Mouse (Mus musculus) midbrain, embryonic 11.5 days (tissue): Measurements from ENCODE around the gene Taf8. TPM values are rescaled to one million over a fixed set of nuclear protein-coding genes. Genes with fewer than 3 reads are reported as not detected.
"Not testable (repeated sequence)": the region's sequence is repeated elsewhere in the genome, so short reads cannot be mapped to it uniquely, and the experiment has no call there.

Experiments
- ATAC-seq: fragments of 200-750 bp; cut with Nextera tagmentation; 2 replicates; pipeline ENCODE4 v1.8.0; 2017; ENCODE audit warnings: moderate TSS enrichment, moderate library complexity; ENCODE audit not compliant: low FRiP score
- DNase-seq: peaks from one replicate; pipeline ENCODE4 v3.0.0; 2015; ENCODE audit warnings: low spot score; ENCODE audit errors: missing footprints
- H3K27ac ChIP-seq: fragments of 300-500 bp; sonication (generic); 2 replicates; pipeline ENCODE4 v1.5.1; 2014; ENCODE audit warnings: low read depth, low read length
- H3K27me3 ChIP-seq: fragments of 300-500 bp; sonication (generic); 2 replicates; pipeline ENCODE4 v1.6.1; 2014; ENCODE audit warnings: mild to moderate bottlenecking, low read length, moderate library complexity, mixed read lengths; ENCODE audit not compliant: control insufficient read depth, insufficient read depth
- H3K36me3 ChIP-seq: fragments of 300-500 bp; sonication (generic); 2 replicates; pipeline ENCODE4 v1.6.1; 2014; ENCODE audit warnings: mild to moderate bottlenecking, low read length, moderate library complexity, mixed read lengths; ENCODE audit not compliant: control insufficient read depth, insufficient read depth
- H3K4me1 ChIP-seq: fragments of 300-500 bp; sonication (generic); 2 replicates; pipeline ENCODE4 v1.6.1; 2014; ENCODE audit warnings: low read length; ENCODE audit not compliant: control insufficient read depth, insufficient read depth
- H3K4me2 ChIP-seq: fragments of 300-500 bp; sonication (generic); 2 replicates; pipeline ENCODE4 v1.6.1; 2014; ENCODE audit warnings: mild to moderate bottlenecking, moderate library complexity
- H3K4me3 ChIP-seq: fragments of 300-500 bp; sonication (generic); 2 replicates; pipeline ENCODE4 v1.5.1; 2014; ENCODE audit warnings: low read depth, low read length
- H3K9ac ChIP-seq: fragments of 300-500 bp; sonication (generic); 2 replicates; pipeline ENCODE4 v1.6.1; 2014; ENCODE audit warnings: low read length
- H3K9me3 ChIP-seq: fragments of 300-500 bp; sonication (generic); 2 replicates; pipeline ENCODE4 v1.6.1; 2016; ENCODE audit warnings: low read length; ENCODE audit not compliant: control insufficient read depth
- WGBS: fragments of 180-500 bp; shearing (Covaris S2); extraction: QIAGEN DNeasy Blood & Tissue Kit; methylation state at CpG from one replicate; pipeline ENCODE4 v1.1.7; 2014; 5-methylcytosine and 5-hydroxymethylcytosine counted together
- polyA plus RNA-seq: library from polyadenylated mRNA; unstranded; fragments of >200 nt; fragmentation: Nextera tagmentation; extraction: Ambion mirVana; gene quantifications from 2 replicates; pipeline ENCODE4 v1.2.1, GENCODE M21; 2014

Gene Taf8
- polyA plus RNA-seq, 1 experiment from 2014 or later: 25.5 TPM

- Histone ChIP-seq H3K4me1 (peaks cover 17% of the 10 kb centered on the region), H3K9ac (0 out of 2 replicates have a peak overlapping the region, but pooled peaks have one; percentile 4)
- WGBS: 75% methylated on average over 6 of the region's 6 CpGs
- not testable (repeated sequence) for DNase-seq, H3K9me3 ChIP-seq, H3K4me2 ChIP-seq, H3K27me3 ChIP-seq, H3K36me3 ChIP-seq, H3K27ac ChIP-seq, H3K4me3 ChIP-seq, ATAC-seq
These were observed 584 bp upstream of the Taf8 start for GRCm38 (mm10) chr17:47502707-47503045.

DNA sequence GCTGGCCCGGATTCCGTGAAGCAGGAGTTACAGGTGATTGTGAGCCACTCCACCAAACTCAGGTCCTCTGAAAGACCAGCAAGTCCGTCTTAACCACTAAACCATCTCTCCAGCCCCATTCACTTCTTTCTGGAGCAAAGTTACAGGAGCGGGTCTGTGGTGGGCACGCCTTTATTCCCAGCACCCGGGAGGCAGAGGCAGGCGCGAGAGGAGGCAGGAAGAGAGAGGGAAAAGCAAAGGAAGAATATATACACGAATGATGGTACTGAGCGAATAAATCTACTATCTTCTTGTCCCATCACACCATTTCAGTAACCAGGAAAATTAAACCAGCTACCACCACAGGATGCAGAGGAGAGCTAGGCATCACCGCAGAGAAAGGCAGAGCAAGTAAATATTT lies 561 bp downstream of the Taf8 start:
- H3K4me2 ChIP-seq: peak overlapping the region; percentile 70
- H3K4me1 ChIP-seq: peaks cover 17% of the 10 kb centered on the region
- no peak overlapping the region for H3K27ac ChIP-seq
- H3K27me3 ChIP-seq: no peaks in the 10 kb centered on the region
- H3K9me3 ChIP-seq: no peaks in the 10 kb centered on the region
- H3K36me3 ChIP-seq: peaks cover 10% of the 10 kb centered on the region
- H3K9ac ChIP-seq: peak overlapping the region; percentile 86
- H3K4me3 ChIP-seq: peak overlapping the region; percentile 73
- 6% methylated on average over 11 of the region's 11 CpGs for WGBS
- DNase-seq (peak; percentile 87), ATAC-seq (no peak)

GRCm38 (mm10) chr17:47494132-47494531 lies 8.0 kb downstream of the Taf8 start:
- Histone ChIP-seq H3K27me3 (no peaks in the 10 kb centered on the region), H3K9ac (no peak overlapping the region), H3K4me2 (no peak overlapping the region), H3K36me3 (peaks cover 35% of the 10 kb centered on the region), H3K4me3 (no peak overlapping the region), H3K9me3 (no peaks in the 10 kb centered on the region), H3K4me1 (no peaks in the 10 kb centered on the region), H3K27ac (no peak overlapping the region)
- peak; percentile 35 for DNase-seq
- WGBS: 92% methylated on average over 11 of the region's 11 CpGs
- ATAC-seq: no peak

DNA sequence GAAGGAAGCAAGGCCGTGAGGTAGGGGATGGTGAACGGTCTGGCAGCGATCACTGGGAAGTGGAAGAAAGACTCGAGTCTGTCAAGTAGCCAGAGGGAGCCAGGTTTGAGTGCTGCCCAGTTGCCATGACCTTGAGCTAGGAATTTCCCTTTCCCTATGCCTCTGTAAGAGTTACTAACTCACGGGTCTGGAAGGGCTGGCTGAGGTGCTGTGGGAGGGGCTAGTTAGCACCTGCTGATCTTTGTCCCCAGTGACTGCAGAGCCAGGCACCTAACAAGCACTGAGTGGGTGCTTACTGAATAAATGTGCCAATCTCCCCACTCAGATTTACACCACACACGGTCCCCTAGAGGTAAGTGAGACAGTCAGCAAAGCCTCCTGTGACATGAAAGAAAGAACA lies 8.4 kb downstream of the Taf8 start:
- WGBS: 88% methylated on average over 6 of the region's 6 CpGs

DNA sequence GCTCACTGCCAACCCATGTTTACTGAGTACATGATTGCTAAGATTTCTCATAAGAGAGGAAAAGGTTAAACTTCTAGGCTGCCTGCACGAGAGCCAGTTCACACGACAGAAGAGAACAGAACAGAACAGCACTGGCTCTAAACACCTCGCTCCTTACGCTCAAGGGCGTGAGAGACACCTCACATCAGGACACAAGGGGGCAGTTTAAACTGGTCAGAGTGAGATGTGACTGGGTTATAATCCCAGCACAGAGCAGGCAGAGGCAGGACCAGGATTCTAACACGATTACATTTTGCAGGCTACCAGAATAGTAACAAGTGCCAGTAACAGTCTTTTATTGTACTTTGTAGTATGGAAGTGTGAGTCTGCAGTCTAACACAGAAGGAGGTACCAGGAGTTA lies 9.4 kb downstream of the Taf8 start:
- Histone ChIP-seq H3K9me3 (no peaks in the 10 kb centered on the region), H3K9ac (no peak overlapping the region), H3K4me3 (no peak overlapping the region), H3K36me3 (peaks cover 32% of the 10 kb centered on the region), H3K4me1 (no peaks in the 10 kb centered on the region), H3K27me3 (no peaks in the 10 kb centered on the region), H3K4me2 (no peak overlapping the region), H3K27ac (no peak overlapping the region)
- ATAC-seq (no peak), DNase-seq (peak; percentile 19)
- WGBS: 85% methylated on average over 6 of the region's 6 CpGs

More for the DNA sequence above, 8.4 kb downstream of the Taf8 start:
- Histone ChIP-seq H3K27me3 (no peaks in the 10 kb centered on the region), H3K36me3 (peaks cover 35% of the 10 kb centered on the region), H3K4me2 (no peak overlapping the region), H3K9me3 (no peaks in the 10 kb centered on the region), H3K27ac (no peak overlapping the region), H3K4me3 (no peak overlapping the region), H3K4me1 (no peaks in the 10 kb centered on the region), H3K9ac (no peak overlapping the region)
- DNase-seq (peak; percentile 17), ATAC-seq (no peak)

GRCm38 (mm10) chr17:47490791-47491190 lies 11.3 kb downstream of the Taf8 start:
- no peak overlapping the region for H3K4me2 ChIP-seq
- H3K27me3 ChIP-seq: no peaks in the 10 kb centered on the region
- H3K4me1 ChIP-seq: no peaks in the 10 kb centered on the region
- no peak overlapping the region for H3K4me3 ChIP-seq
- H3K9ac ChIP-seq: no peak overlapping the region
- ATAC-seq (no peak), DNase-seq (peak; percentile 79)
- 91% methylated on average over 9 of the region's 9 CpGs for WGBS
- peaks cover 20% of the 10 kb centered on the region for H3K36me3 ChIP-seq
- H3K9me3 ChIP-seq: no peaks in the 10 kb centered on the region
- H3K27ac ChIP-seq: no peak overlapping the region

- Histone ChIP-seq H3K9me3 (no peaks in the 10 kb centered on the region), H3K27me3 (no peaks in the 10 kb centered on the region), H3K4me3 (no peak overlapping the region), H3K4me1 (peaks cover 3% of the 10 kb centered on the region; the same call in 1 of the 2 replicates), H3K36me3 (peaks cover 3% of the 10 kb centered on the region; the same call in 1 of the 2 replicates), H3K9ac (no peak overlapping the region), H3K27ac (no peak overlapping the region), H3K4me2 (no peak overlapping the region)
- no peak for ATAC-seq
- WGBS: 93% methylated on average over 3 of the region's 3 CpGs
- peak; percentile 64 for DNase-seq
These were observed 16.3 kb downstream of the Taf8 start for GRCm38 (mm10) chr17:47485791-47486190.

GRCm38 (mm10) chr17:47484993-47485392 lies 17.1 kb downstream of the Taf8 start:
- WGBS: 8% methylated on average over 3 of the region's 3 CpGs
- Histone ChIP-seq H3K4me3 (no peak overlapping the region), H3K4me2 (no peak overlapping the region), H3K9ac (no peak overlapping the region), H3K27me3 (no peaks in the 10 kb centered on the region), H3K27ac (no peak overlapping the region), H3K4me1 (peaks cover 3% of the 10 kb centered on the region; the same call in 1 of the 2 replicates), H3K9me3 (no peaks in the 10 kb centered on the region), H3K36me3 (peaks cover 3% of the 10 kb centered on the region; the same call in 1 of the 2 replicates)
- no peak for ATAC-seq
- no peak for DNase-seq

DNA sequence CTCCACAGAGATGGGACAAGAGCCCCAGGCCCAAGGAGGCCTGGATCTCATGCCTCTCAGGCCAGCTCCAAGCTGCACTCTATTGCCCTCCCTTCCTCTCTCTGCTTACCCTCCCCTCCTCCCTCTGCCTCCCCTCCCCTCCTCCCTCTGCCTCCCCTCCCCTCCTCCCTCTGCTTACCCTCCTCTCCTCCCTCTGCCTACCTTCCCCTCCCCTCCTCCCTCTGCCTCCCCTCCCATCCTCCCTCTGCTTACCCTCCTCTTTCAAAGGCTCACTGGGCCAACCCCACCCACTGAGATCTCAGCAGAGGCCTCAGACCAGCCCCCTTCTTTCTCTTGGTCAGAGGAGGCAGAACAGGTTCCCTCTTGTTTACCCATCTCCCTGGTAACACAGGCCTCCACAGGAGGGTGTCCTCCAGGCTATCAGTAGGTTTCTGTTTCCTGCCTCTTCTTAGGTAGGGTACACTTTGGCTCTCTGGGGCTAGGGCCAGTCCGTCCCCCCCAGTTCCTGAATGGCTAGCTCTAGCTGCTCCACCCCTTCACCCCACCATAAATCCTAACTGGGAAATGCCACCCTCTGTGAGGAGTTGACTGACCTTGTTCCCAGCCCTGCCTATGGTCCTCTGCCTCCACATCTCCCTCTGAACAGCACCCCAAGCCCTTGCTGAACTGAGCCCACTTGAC lies 17.7 kb downstream of the Taf8 start:
- H3K4me1 ChIP-seq: peaks cover 3% of the 10 kb centered on the region; the same call in 1 of the 2 replicates
- 12% methylated on average over 1 of the region's 1 CpGs for WGBS
- H3K9me3 ChIP-seq: no peaks in the 10 kb centered on the region
- H3K4me3 ChIP-seq: no peak overlapping the region
- H3K36me3 ChIP-seq: no peaks in the 10 kb centered on the region
- no peaks in the 10 kb centered on the region for H3K27me3 ChIP-seq
- no peak overlapping the region for H3K4me2 ChIP-seq
- no peak overlapping the region for H3K27ac ChIP-seq
- DNase-seq (peak; percentile 83), ATAC-seq (peak; percentile 54)
- no peak overlapping the region for H3K9ac ChIP-seq
